Mouse (Mus musculus) thymus, postnatal 36 days (tissue): ENCODE data around the gene Tfip11.

Experiments used
- DNase-seq, 2 experiments: peaks; one replicate each; pipeline ENCODE4 v3.0.0; 2022; ENCODE audit warnings: mixed read lengths in 2 of 2

The Tfip11 gene

GRCm38 (mm10) chr5:112325546-112326445, at the start of gene Tfip11:
TSS of gene Tfip11 (plus strand) at chr5:112326358.
- DNase-seq, result peak; percentile 92 to 93

- no peak for DNase-seq
Measured at GRCm38 (mm10) chr5:112276907-112277348, 49.2 kb upstream of the Tfip11 start.

GRCm38 (mm10) chr5:112277906-112278470, 48.2 kb upstream of the Tfip11 start:
- DNase-seq, result no peak

GRCm38 (mm10) chr5:112279181-112280021, 46.8 kb upstream of the Tfip11 start:
- no peak for DNase-seq

GRCm38 (mm10) chr5:112280151-112280550, 46.0 kb upstream of the Tfip11 start:
- no peak for DNase-seq

- DNase-seq, result no peak
Measured at GRCm38 (mm10) chr5:112280863-112281660, 45.1 kb upstream of the Tfip11 start.

- no peak for DNase-seq
Measured at GRCm38 (mm10) chr5:112281676-112282075, 44.5 kb upstream of the Tfip11 start.

- DNase-seq, result no peak
Measured at GRCm38 (mm10) chr5:112282123-112282779, 43.9 kb upstream of the Tfip11 start.

- DNase-seq, result no peak
Measured at GRCm38 (mm10) chr5:112282780-112283482, 43.2 kb upstream of the Tfip11 start.

GRCm38 (mm10) chr5:112283543-112284202, 42.5 kb upstream of the Tfip11 start:
- no peak for DNase-seq

GRCm38 (mm10) chr5:112284203-112284582, 42.0 kb upstream of the Tfip11 start:
- DNase-seq, result no peak

- peak; percentile 53 to 75 for DNase-seq
Measured at GRCm38 (mm10) chr5:112285548-112286085, 40.5 kb upstream of the Tfip11 start.

- DNase-seq, result no peak
Measured at GRCm38 (mm10) chr5:112286608-112286983, 39.6 kb upstream of the Tfip11 start.

- peak; percentile 43 to 60 for DNase-seq
Measured at GRCm38 (mm10) chr5:112286984-112287641, 39.0 kb upstream of the Tfip11 start.

GRCm38 (mm10) chr5:112287652-112288051, 38.5 kb upstream of the Tfip11 start:
- peak in 1 of 2 experiments; percentile 13 for DNase-seq

- peak in 1 of 2 experiments; percentile 16 for DNase-seq
Measured at GRCm38 (mm10) chr5:112288193-112289141, 37.7 kb upstream of the Tfip11 start.

GRCm38 (mm10) chr5:112289236-112289635, 36.9 kb upstream of the Tfip11 start:
- no peak for DNase-seq

GRCm38 (mm10) chr5:112289819-112290535, 36.2 kb upstream of the Tfip11 start:
- no peak for DNase-seq
